21 mouse cellular contexts compared by ENCODE assay signal in the genomic region with DNA sequence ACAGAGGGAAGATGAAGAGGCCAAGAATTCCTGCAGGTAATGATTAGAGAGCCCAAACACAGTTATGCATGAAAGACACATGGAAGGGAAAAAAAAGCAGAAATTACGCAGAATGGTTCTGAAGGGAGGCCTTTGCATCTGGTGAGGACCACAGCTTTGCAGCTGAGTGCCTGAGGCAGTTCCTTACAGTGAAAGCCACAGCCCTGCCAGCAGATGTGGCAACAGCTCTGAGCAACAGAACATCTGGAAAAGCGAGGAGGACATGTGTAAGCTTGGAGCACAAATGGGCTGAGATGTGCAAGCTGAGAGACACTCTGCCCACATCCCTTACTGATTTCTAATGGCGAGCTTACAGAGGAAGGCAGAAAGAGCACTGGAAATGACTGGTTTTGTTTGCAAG.
DNase-seq lines count a peak whose midpoint lies in the region; ATAC-seq and TF ChIP-seq lines count a peak whose summit lies in the region.
"Had no signal": no experiment of that assay in that cellular context is flagged by ENCODE, and none has a peak within 500 bp of the region (broad histone marks: within the 10 kb centered on the region; RNA-seq: fewer than 3 reads in every experiment).

No protein-coding gene starts in this region.

- no peaks in the 10 kb centered on the region for H3K4me1 ChIP-seq in embryonic facial prominence, embryonic 14.5 days (ENCODE audit: control insufficient read depth, insufficient read depth, low read length)
- H3K4me1 ChIP-seq in embryonic facial prominence, embryonic 10.5 days = no peaks in the 10 kb centered on the region
- no peaks in the 10 kb centered on the region for H3K4me1 ChIP-seq in intestine, embryonic 14.5 days (replicated peaks; ENCODE audit: control insufficient read depth, insufficient read depth, low read length)
- no peaks in the 10 kb centered on the region for H3K4me1 ChIP-seq in intestine, postnatal 0 days (replicated peaks; ENCODE audit: control insufficient read depth, insufficient read depth, low read length)
- H3K4me1 ChIP-seq in midbrain, embryonic 11.5 days (ENCODE audit: control insufficient read depth, insufficient read depth, low read length) = no peaks in the 10 kb centered on the region
- H3K4me1 ChIP-seq: forebrain, embryonic 13.5 days; forebrain, embryonic 15.5 days had no signal

- 59% methylated on average over 3 of the region's 3 CpGs for WGBS in embryonic facial prominence, embryonic 14.5 days
- 83% methylated on average over 3 of the region's 3 CpGs for WGBS in embryonic facial prominence, embryonic 10.5 days
- WGBS in intestine, embryonic 14.5 days = 85% methylated on average over 3 of the region's 3 CpGs
- WGBS in intestine, postnatal 0 days = 82% methylated on average over 3 of the region's 3 CpGs
- WGBS in midbrain, embryonic 11.5 days = 94% methylated on average over 3 of the region's 3 CpGs

- 0 out of 2 replicates have a peak, but pooled peaks cover 4% of the 10 kb centered on the region for H3K9me3 ChIP-seq in embryonic facial prominence, embryonic 14.5 days (ENCODE audit: control insufficient read depth, low read length)
- peaks cover 11% of the 10 kb centered on the region; the same call in 1 of the 2 replicates for H3K9me3 ChIP-seq in embryonic facial prominence, embryonic 10.5 days
- H3K9me3 ChIP-seq in intestine, embryonic 14.5 days (ENCODE audit: control insufficient read depth, low read length) = no peaks in the 10 kb centered on the region
- H3K9me3 ChIP-seq in intestine, postnatal 0 days (ENCODE audit: control insufficient read depth) = no peaks in the 10 kb centered on the region
- peaks cover 5% of the 10 kb centered on the region; the same call in 1 of the 2 replicates for H3K9me3 ChIP-seq in midbrain, embryonic 11.5 days (ENCODE audit: control insufficient read depth, low read length)
- H3K9me3 ChIP-seq: embryonic facial prominence, embryonic 13.5 days; forebrain, embryonic 15.5 days had no signal

- no peak for TF ChIP-seq CTCF in intestine, postnatal 0 days (IDR thresholded peaks at IDR 0.05; ENCODE audit: low read depth)

- peak; percentile 42 for DNase-seq in embryonic facial prominence, embryonic 14.5 days (ENCODE audit: low spot score)
- DNase-seq in embryonic facial prominence, embryonic 10.5 days (ENCODE audit: low spot score) = no peak
- peak; percentile 41 for DNase-seq in intestine, embryonic 14.5 days (ENCODE audit: low spot score)
- DNase-seq in 3T3-L1 (ENCODE audit: low read depth, low spot score) = peak; percentile 38
- peak; percentile 1 for DNase-seq in forelimb bud, embryonic 11.5 days (ENCODE audit: low read depth, low spot score)
- DNase-seq in midbrain, embryonic 11.5 days (ENCODE audit: low spot score, missing footprints) = no peak
- DNase-seq: adrenal gland, adult 8-10 months; adrenal gland, postnatal 14 days; adrenal gland, postnatal 36 days; cerebellum, adult 11-12 months; cerebellum, adult 2 months; cerebellum, adult 9-10 months; cerebellum, postnatal 10 days; cerebellum, postnatal 25 days; forebrain, postnatal 0 days had no signal

- no peak overlapping the region for H3K9ac ChIP-seq in embryonic facial prominence, embryonic 14.5 days (ENCODE audit: low read depth, low read length)
- H3K9ac ChIP-seq in intestine, embryonic 14.5 days (ENCODE audit: low read length) = no peak overlapping the region
- H3K9ac ChIP-seq in intestine, postnatal 0 days (ENCODE audit: low read depth, low read length) = no peak overlapping the region
- no peak overlapping the region for H3K9ac ChIP-seq in midbrain, embryonic 11.5 days (ENCODE audit: low read length)
- H3K9ac ChIP-seq: embryonic facial prominence, embryonic 13.5 days; forebrain, embryonic 13.5 days; forebrain, embryonic 15.5 days; forebrain, postnatal 0 days had no signal

- no peak for ATAC-seq in embryonic facial prominence, embryonic 14.5 days (ENCODE audit: low read depth)
- ATAC-seq in intestine, embryonic 14.5 days (replicated peaks; ENCODE audit: low FRiP score, low TSS enrichment, low read depth) = no peak
- no peak for ATAC-seq in intestine, postnatal 0 days
- ATAC-seq in midbrain, embryonic 11.5 days (ENCODE audit: low FRiP score) = no peak
- ATAC-seq: activated CD4-positive, CD25-positive, alpha-beta regulatory T cell, adult 4 months; forebrain, embryonic 13.5 days; forebrain, embryonic 15.5 days; forebrain, postnatal 0 days; Patski had no signal

- no peak overlapping the region for H3K27ac ChIP-seq in embryonic facial prominence, embryonic 14.5 days (replicated peaks; ENCODE audit: low read depth, low read length)
- no peak overlapping the region for H3K27ac ChIP-seq in embryonic facial prominence, embryonic 10.5 days (replicated peaks)
- H3K27ac ChIP-seq in intestine, embryonic 14.5 days (ENCODE audit: low read depth) = no peak overlapping the region
- H3K27ac ChIP-seq in intestine, postnatal 0 days (ENCODE audit: low read depth, low read length) = no peak overlapping the region
- H3K27ac ChIP-seq in midbrain, embryonic 11.5 days (ENCODE audit: low read depth, low read length) = no peak overlapping the region
- H3K27ac ChIP-seq: embryonic facial prominence, embryonic 13.5 days; forebrain, embryonic 13.5 days; forebrain, embryonic 15.5 days had no signal

- H3K4me2 ChIP-seq in embryonic facial prominence, embryonic 14.5 days (ENCODE audit: low read depth, low read length) = no peak overlapping the region
- no peak overlapping the region for H3K4me2 ChIP-seq in intestine, embryonic 14.5 days (ENCODE audit: low read length)
- no peak overlapping the region for H3K4me2 ChIP-seq in intestine, postnatal 0 days (replicated peaks; ENCODE audit: low read depth)
- no peak overlapping the region for H3K4me2 ChIP-seq in midbrain, embryonic 11.5 days
- H3K4me2 ChIP-seq: embryonic facial prominence, embryonic 13.5 days; forebrain, embryonic 13.5 days; forebrain, embryonic 15.5 days had no signal

- H3K27me3 ChIP-seq in embryonic facial prominence, embryonic 14.5 days (replicated peaks; ENCODE audit: control insufficient read depth, insufficient read depth, low read length) = no peaks in the 10 kb centered on the region
- H3K27me3 ChIP-seq in embryonic facial prominence, embryonic 10.5 days (replicated peaks; ENCODE audit: low read depth, poor library complexity, severe bottlenecking) = no peaks in the 10 kb centered on the region
- no peaks in the 10 kb centered on the region for H3K27me3 ChIP-seq in intestine, embryonic 14.5 days (replicated peaks; ENCODE audit: control insufficient read depth, insufficient read depth, low read length)
- H3K27me3 ChIP-seq in intestine, postnatal 0 days (replicated peaks; ENCODE audit: control insufficient read depth, insufficient read depth, low read length) = no peaks in the 10 kb centered on the region
- H3K27me3 ChIP-seq in midbrain, embryonic 11.5 days (ENCODE audit: control insufficient read depth, insufficient read depth, low read length) = no peaks in the 10 kb centered on the region
- H3K27me3 ChIP-seq: embryonic facial prominence, embryonic 13.5 days; forebrain, embryonic 13.5 days; forebrain, embryonic 15.5 days; Patski had no signal

- no peaks in the 10 kb centered on the region for H3K36me3 ChIP-seq in embryonic facial prominence, embryonic 14.5 days (ENCODE audit: control insufficient read depth, insufficient read depth, low read length)
- no peaks in the 10 kb centered on the region for H3K36me3 ChIP-seq in embryonic facial prominence, embryonic 10.5 days (replicated peaks)
- H3K36me3 ChIP-seq in intestine, embryonic 14.5 days (ENCODE audit: control insufficient read depth, insufficient read depth, low read length) = no peaks in the 10 kb centered on the region
- H3K36me3 ChIP-seq in intestine, postnatal 0 days (ENCODE audit: control insufficient read depth, insufficient read depth) = no peaks in the 10 kb centered on the region
- H3K36me3 ChIP-seq in midbrain, embryonic 11.5 days (ENCODE audit: control insufficient read depth, insufficient read depth, low read length) = no peaks in the 10 kb centered on the region
- H3K36me3 ChIP-seq: embryonic facial prominence, embryonic 13.5 days; forebrain, embryonic 15.5 days had no signal

- no peak overlapping the region for H3K4me3 ChIP-seq in embryonic facial prominence, embryonic 14.5 days (ENCODE audit: low read depth, low read length)
- H3K4me3 ChIP-seq in embryonic facial prominence, embryonic 10.5 days = no peak overlapping the region
- H3K4me3 ChIP-seq in intestine, embryonic 14.5 days (ENCODE audit: low read depth, low read length) = no peak overlapping the region
- H3K4me3 ChIP-seq in intestine, postnatal 0 days (ENCODE audit: low read depth, low read length) = no peak overlapping the region
- H3K4me3 ChIP-seq in midbrain, embryonic 11.5 days (ENCODE audit: low read depth, low read length) = no peak overlapping the region
- H3K4me3 ChIP-seq: embryonic facial prominence, embryonic 13.5 days; forebrain, embryonic 13.5 days; forebrain, embryonic 15.5 days had no signal

Comparison
In these comparisons a context has a peak if more than half of its experiments do, and no peak if none do; other contexts are left out.
1. DNase-seq: peak in embryonic facial prominence, embryonic 14.5 days (single experiment), intestine, embryonic 14.5 days (single experiment), 3T3-L1 (single experiment) and forelimb bud, embryonic 11.5 days (single experiment); none in embryonic facial prominence, embryonic 10.5 days (single experiment) and midbrain, embryonic 11.5 days (single experiment).